Mouse (Mus musculus) heart, embryonic 13.5 days (tissue): ENCODE results near the gene Iba57. TPM values are rescaled to one million over a fixed set of nuclear protein-coding genes. Genes with fewer than 3 reads are reported as not detected.

Experiments used
- ATAC-seq: fragments of 200-750 bp; cut with Nextera tagmentation; 2 replicates; pipeline ENCODE4 v1.8.0; 2017; ENCODE audit warnings: moderate TSS enrichment; ENCODE audit not compliant: insufficient number of reproducible peaks, low FRiP score, low TSS enrichment; ENCODE audit errors: extremely low read depth
- H3K27ac ChIP-seq: fragments of 300-500 bp; sonication (generic); replicated peaks from 2 replicates; pipeline ENCODE4 v1.5.1; 2015; ENCODE audit warnings: moderate library complexity, mild to moderate bottlenecking, inconsistent platforms
- H3K27me3 ChIP-seq: fragments of 300-500 bp; sonication (generic); replicated peaks from 2 replicates; pipeline ENCODE4 v1.6.1; 2015; ENCODE audit warnings: mild to moderate bottlenecking, inconsistent platforms
- H3K36me3 ChIP-seq: fragments of 300-500 bp; sonication (generic); 2 replicates; pipeline ENCODE4 v1.6.1; 2015; ENCODE audit warnings: mild to moderate bottlenecking, inconsistent platforms
- H3K4me1 ChIP-seq: fragments of 300-500 bp; sonication (generic); 2 replicates; pipeline ENCODE4 v1.6.1; 2015; ENCODE audit warnings: inconsistent platforms
- H3K4me2 ChIP-seq: fragments of 300-500 bp; sonication (generic); 2 replicates; pipeline ENCODE4 v1.6.1; 2015; ENCODE audit warnings: inconsistent platforms, mild to moderate bottlenecking, moderate library complexity
- H3K4me3 ChIP-seq: fragments of 300-500 bp; sonication (generic); 2 replicates; pipeline ENCODE4 v1.5.1; 2015; ENCODE audit warnings: moderate library complexity, mild to moderate bottlenecking, inconsistent platforms
- H3K9ac ChIP-seq: fragments of 300-500 bp; sonication (generic); 2 replicates; pipeline ENCODE4 v1.6.1; 2015; ENCODE audit warnings: inconsistent platforms, mild to moderate bottlenecking, moderate library complexity
- H3K9me3 ChIP-seq: fragments of 300-500 bp; sonication (generic); 2 replicates; pipeline ENCODE4 v1.6.1; 2016; ENCODE audit warnings: inconsistent platforms
- WGBS: fragments of 180-500 bp; shearing (Covaris S2); methylation state at CpG from one replicate; pipeline ENCODE4 v1.1.7; 2015; ENCODE audit warnings: mixed read lengths; 5-methylcytosine and 5-hydroxymethylcytosine counted together
- polyA plus RNA-seq: library from polyadenylated mRNA; unstranded; fragments of >200 nt; fragmentation: Nextera tagmentation; extraction: Ambion mirVana; gene quantifications from 2 replicates; pipeline ENCODE4 v1.2.1, GENCODE M21; 2015

The Iba57 gene
- polyA plus RNA-seq, 1 experiment from 2014 or later: 8.1 TPM

DNA sequence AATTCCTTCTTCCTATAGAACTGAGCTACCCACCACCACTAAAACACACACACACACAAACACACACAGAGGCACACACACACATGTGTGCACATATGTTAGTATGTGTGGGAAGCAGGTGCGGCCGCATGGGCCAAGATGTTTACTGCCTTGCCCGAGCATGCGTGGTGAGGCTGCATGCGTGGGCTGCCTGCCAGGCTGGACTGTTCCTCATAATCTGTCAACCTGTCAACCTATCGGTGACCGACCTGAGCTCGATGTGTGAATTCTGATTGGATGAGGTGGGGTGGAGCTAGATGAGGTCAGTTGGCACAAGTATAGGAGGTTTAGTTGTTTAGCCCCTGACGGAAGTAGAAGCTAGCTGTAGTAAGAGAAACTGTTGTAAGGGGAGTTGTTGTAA, 32.8 kb downstream of the Iba57 start:
- Histone ChIP-seq H3K9me3 (no peaks in the 10 kb centered on the region), H3K4me3 (no peak overlapping the region), H3K36me3 (peaks cover 78% of the 10 kb centered on the region), H3K27ac (no peak overlapping the region), H3K9ac (no peak overlapping the region), H3K27me3 (peaks cover 43% of the 10 kb centered on the region), H3K4me1 (peaks cover 15% of the 10 kb centered on the region), H3K4me2 (no peak overlapping the region)
- ATAC-seq: no peak
- 73% methylated on average over 9 of the region's 9 CpGs for WGBS

GRCm38 (mm10) chr11:59105945-59106344, 57.6 kb downstream of the Iba57 start:
- 88% methylated on average over 5 of the region's 5 CpGs for WGBS
- peaks cover 86% of the 10 kb centered on the region for H3K36me3 ChIP-seq
- H3K27ac ChIP-seq: no peak overlapping the region
- no peak for ATAC-seq
- H3K4me3 ChIP-seq: no peak overlapping the region
- no peak overlapping the region for H3K9ac ChIP-seq
- H3K4me1 ChIP-seq: no peaks in the 10 kb centered on the region
- no peak overlapping the region for H3K4me2 ChIP-seq
- H3K27me3 ChIP-seq: no peaks in the 10 kb centered on the region
- H3K9me3 ChIP-seq: no peaks in the 10 kb centered on the region; the same call in 1 of the 2 replicates

Other genes starting within 250 kb of the Iba57 start
- 0.16 and 0.41 TPM in 2 replicates for gene Btnl10, start 245.8 kb downstream of the Iba57 start, polyA plus RNA-seq
- 151 and 166 TPM in 2 replicates for gene Rnf187, start 224.8 kb downstream of the Iba57 start, polyA plus RNA-seq
- gene Hist3h2ba, start 214.8 kb downstream of the Iba57 start, polyA plus RNA-seq: 14.4 and 14.9 TPM in 2 replicates
- gene Hist3h2a, start 209.1 kb downstream of the Iba57 start, polyA plus RNA-seq: 26.4 and 28.5 TPM in 2 replicates
- gene Trim17, start 209.1 kb downstream of the Iba57 start, polyA plus RNA-seq: 0.43 and 0.76 TPM in 2 replicates
- gene Trim11, start 185.6 kb downstream of the Iba57 start, polyA plus RNA-seq: 25.6 and 28.2 TPM in 2 replicates
- gene Obscn, start 27.3 kb downstream of the Iba57 start, polyA plus RNA-seq: 38.9 and 44.4 TPM in 2 replicates
- 0.06 and 0.28 TPM in 2 replicates for gene Gjc2, start 19.5 kb upstream of the Iba57 start, polyA plus RNA-seq
- 114 and 123 TPM in 2 replicates for gene Guk1, start 28.5 kb upstream of the Iba57 start, polyA plus RNA-seq
- gene Mrpl55, start 38.7 kb upstream of the Iba57 start, polyA plus RNA-seq: 105 and 117 TPM in 2 replicates
- gene 2310033P09Rik, start 44.6 kb upstream of the Iba57 start, polyA plus RNA-seq: 22.6 and 23.1 TPM in 2 replicates
- 582 and 610 TPM in 2 replicates for gene Arf1, start 64.5 kb upstream of the Iba57 start, polyA plus RNA-seq
- not detected in 2 replicates for gene Wnt3a, start 127.0 kb upstream of the Iba57 start, polyA plus RNA-seq
- 2.8 and 2.9 TPM in 2 replicates for gene Wnt9a, start 143.2 kb upstream of the Iba57 start, polyA plus RNA-seq
- gene Prss38, start 211.9 kb upstream of the Iba57 start, polyA plus RNA-seq: not detected in 2 replicates